Mouse (Mus musculus) CD4-positive, CD25-positive, alpha-beta regulatory T cell, adult 2 months (primary cell): Measurements from ENCODE around the gene Hal.

Experiments
- DNase-seq: peaks from one replicate; pipeline ENCODE4 v3.0.0-alpha.2; 2012; ENCODE audit warnings: low read depth, low spot score

Hal gene

GRCm38 (mm10) chr10:93564518-93565090 lies 76.0 kb downstream of the Hal start:
- no peak for DNase-seq

GRCm38 (mm10) chr10:93567066-93567465 lies 78.5 kb downstream of the Hal start:
- DNase-seq, result no peak

GRCm38 (mm10) chr10:93567841-93568566 lies 79.4 kb downstream of the Hal start:
- no peak for DNase-seq

GRCm38 (mm10) chr10:93568671-93569070 lies 80.1 kb downstream of the Hal start:
- DNase-seq, result no peak
